Mouse (Mus musculus) olfactory bulb, adult 2 months (tissue): ENCODE data around the gene Frmd6.

Experiments
- CTCF ChIP-seq: fragments of 200-500 bp; IDR thresholded peaks from 2 replicates; pipeline ENCODE4 v1.5.1; 2012; ENCODE audit warnings: low read depth, mild to moderate bottlenecking, low read length, moderate library complexity; ENCODE audit not compliant: insufficient read depth
- POLR2A ChIP-seq: fragments of 200-500 bp; IDR thresholded peaks from 2 replicates; pipeline ENCODE4 v1.6.1; 2012; ENCODE audit warnings: mild to moderate bottlenecking, low read depth, low read length, moderate library complexity; ENCODE audit not compliant: insufficient read depth

DNA sequence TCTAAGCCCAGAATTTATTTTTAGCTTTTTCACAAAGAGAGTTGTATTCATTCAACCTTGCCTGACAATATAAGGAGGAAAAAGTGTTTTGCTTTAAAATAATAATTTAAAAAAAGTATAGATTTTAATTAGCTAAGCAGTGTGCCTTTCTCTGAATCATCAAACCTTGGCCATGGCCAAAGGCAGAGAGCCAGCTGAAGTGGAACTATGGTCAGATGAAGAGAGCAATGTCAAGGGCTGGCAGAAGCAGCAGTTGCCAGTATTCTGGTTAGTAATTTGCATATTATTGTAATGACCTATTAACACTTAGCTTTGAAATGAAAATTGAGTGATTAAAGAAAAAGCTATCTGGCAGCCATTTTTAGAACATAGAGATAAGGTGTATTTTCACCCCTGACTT, 47.4 kb upstream of the Frmd6 start:
- TF ChIP-seq POLR2A (no peak), CTCF (no peak)
